Mouse (Mus musculus): Measurements from ENCODE around the gene Tnfsf14.

DNA sequence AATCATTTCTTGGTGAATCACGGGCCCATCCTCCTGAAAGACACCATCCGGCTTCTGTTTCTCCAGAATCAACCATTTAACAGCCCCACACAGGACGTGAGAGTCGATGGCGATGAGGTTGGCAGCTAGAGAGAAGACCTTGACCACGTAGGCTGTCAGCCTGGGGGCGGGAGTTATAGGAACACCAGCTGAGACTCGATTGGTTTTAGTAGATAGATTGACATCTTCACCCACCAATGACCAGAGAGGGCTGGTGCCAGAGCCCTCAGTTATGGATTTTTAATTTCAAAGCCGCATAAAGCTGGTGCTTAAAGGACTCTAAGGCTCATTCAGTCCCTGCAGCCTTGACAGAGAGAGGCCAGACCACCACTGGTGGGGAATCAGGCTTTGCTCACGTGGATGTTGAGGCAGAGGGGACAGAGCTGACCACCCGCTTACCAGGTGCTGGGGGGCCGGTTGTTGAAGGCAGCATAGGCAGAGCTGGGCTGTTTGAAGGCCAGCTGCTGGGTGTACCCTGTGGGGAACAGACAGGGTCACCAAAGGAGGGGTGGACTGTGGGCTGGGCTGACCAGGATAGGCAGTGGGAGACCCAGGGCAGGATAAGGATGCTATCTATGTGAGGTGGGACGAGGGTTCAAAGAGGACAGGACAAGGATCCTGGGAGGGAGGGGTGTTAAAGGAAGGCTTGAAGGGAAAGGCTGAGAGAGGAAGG, 20.9 kb upstream of the Tnfsf14 start:
- TF ChIP-seq BHLHE40 (IDR thresholded peaks at IDR 0.05; ENCODE audit: low read depth, low read length) (no peak), CTCF (conservative IDR thresholded peaks at IDR 0.05 in 1 of 2, IDR thresholded peaks at IDR 0.05 in 1 of 2; ENCODE audit: low read depth in 2 of 2, low read length in 2 of 2) (no peak), NELFE (IDR thresholded peaks at IDR 0.05; ENCODE audit: low read depth, low read length) (no peak), TBP (conservative IDR thresholded peaks at IDR 0.05; ENCODE audit: low read depth, low read length) (no peak)

Measured in CH12.LX (cell line).